Mouse (Mus musculus) skeletal muscle tissue, adult 2 months (tissue): ENCODE measurements around the gene Pde6h.

ENCODE experiments used
- DNase-seq: peaks from one replicate; pipeline ENCODE4 v3.0.0-alpha.2; 2012; ENCODE audit warnings: low read depth, low spot score

The Pde6h gene

GRCm38 (mm10) chr6:136912751-136913265 lies 10.8 kb upstream of the Pde6h start:
- no peak for DNase-seq

GRCm38 (mm10) chr6:136913384-136914126 lies 10.1 kb upstream of the Pde6h start:
- no peak for DNase-seq

GRCm38 (mm10) chr6:136914234-136914633 lies 9.4 kb upstream of the Pde6h start:
- no peak for DNase-seq

- no peak for DNase-seq
Observed at GRCm38 (mm10) chr6:136915721-136916395, 7.8 kb upstream of the Pde6h start.

GRCm38 (mm10) chr6:136917885-136918284 lies 5.7 kb upstream of the Pde6h start:
- no peak for DNase-seq

GRCm38 (mm10) chr6:136920320-136921257 lies 3.0 kb upstream of the Pde6h start:
- DNase-seq, result peak; percentile 66

- DNase-seq, result no peak
Observed at GRCm38 (mm10) chr6:136921601-136922000, 2.0 kb upstream of the Pde6h start.

GRCm38 (mm10) chr6:136922080-136922479 lies 1.6 kb upstream of the Pde6h start, which contains the start of gene Erp27:
Gene Erp27 (minus strand): TSS chr6:136922180.
- no peak for DNase-seq

GRCm38 (mm10) chr6:136922871-136923270 lies 761 bp upstream of the Pde6h start:
- no peak for DNase-seq

- no peak for DNase-seq
Observed at GRCm38 (mm10) chr6:136925049-136925448, 1.4 kb downstream of the Pde6h start.

- DNase-seq, result no peak
Observed at GRCm38 (mm10) chr6:136927626-136928025, 4.0 kb downstream of the Pde6h start.

GRCm38 (mm10) chr6:136930677-136931076 lies 7.0 kb downstream of the Pde6h start:
- DNase-seq, result peak; percentile 59

GRCm38 (mm10) chr6:136931246-136931645 lies 7.6 kb downstream of the Pde6h start:
- no peak for DNase-seq

- no peak for DNase-seq
Observed at GRCm38 (mm10) chr6:136934068-136934467, 10.4 kb downstream of the Pde6h start.

GRCm38 (mm10) chr6:136935233-136935632 lies 11.6 kb downstream of the Pde6h start:
- no peak for DNase-seq

- no peak for DNase-seq
Observed at GRCm38 (mm10) chr6:136936361-136936760, 12.7 kb downstream of the Pde6h start.

- no peak for DNase-seq
Observed at GRCm38 (mm10) chr6:136937117-136937516, 13.5 kb downstream of the Pde6h start.

GRCm38 (mm10) chr6:136938331-136939126 lies 14.9 kb downstream of the Pde6h start:
- no peak for DNase-seq

- DNase-seq, result no peak
Observed at GRCm38 (mm10) chr6:136939326-136940187, 15.9 kb downstream of the Pde6h start.
